In genomic region chr10:102705848-102706247, GRCm38 (mm10) we compare ENCODE assay signal across 16 mouse cellular contexts.
"Had no signal": no experiment of that assay in that cellular context is flagged by ENCODE, and none has a peak within 500 bp of the region (broad histone marks: within the 10 kb centered on the region; RNA-seq: fewer than 3 reads in every experiment).

No protein-coding gene starts in this region.

- ATAC-seq: inflammation-experienced regulatory T-cells, adult 6 months; intestine, embryonic 15.5 days; intestine, postnatal 0 days had no signal

- DNase-seq: gastrocnemius, postnatal 14 days; gastrocnemius, postnatal 36 days; heart, adult 2 months; heart, postnatal 14 days; heart, postnatal 36 days; kidney, adult 2 months; kidney, adult 9 months; kidney, postnatal 14 days; kidney, postnatal 36 days; layer of hippocampus, adult 9-11 months; layer of hippocampus, postnatal 36 days; left cerebral cortex, postnatal 4 days; liver, embryonic 13.5 days had no signal
